ENCODE assay signal across 13 mouse cellular contexts in the genomic region with DNA sequence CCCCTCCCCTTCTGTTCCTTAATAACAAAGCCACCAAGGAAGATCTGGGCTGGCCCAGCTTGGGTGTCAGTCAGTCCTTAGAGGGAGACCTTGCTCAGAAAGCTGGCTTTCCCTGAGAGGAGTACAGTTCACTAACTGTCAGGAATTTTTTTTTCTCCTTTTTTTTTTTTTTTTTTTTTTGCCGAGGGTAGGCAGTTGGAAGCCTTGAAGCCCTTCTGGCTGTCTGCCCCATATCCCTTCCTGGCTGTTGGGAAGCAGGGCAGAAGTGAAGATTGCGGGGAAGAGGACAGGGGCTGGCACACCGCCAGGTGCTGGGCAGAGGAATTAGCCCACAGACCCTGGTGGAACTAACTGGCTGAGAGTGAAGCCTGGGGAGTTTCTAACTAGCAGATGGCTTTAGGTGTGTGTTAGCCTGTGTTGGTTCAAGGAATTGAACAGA. TPM values are rescaled to one million over a fixed set of nuclear protein-coding genes. Genes with fewer than 3 reads are reported as not detected.
A peak's percentile ranks its signal among the peaks of the same experiment; 100 is the strongest.
DNase-seq lines count a peak whose midpoint lies in the region; ATAC-seq and TF ChIP-seq lines count a peak whose summit lies in the region.
"Had no signal": no experiment of that assay in that cellular context is flagged by ENCODE, and none has a peak within 500 bp of the region (broad histone marks: within the 10 kb centered on the region; RNA-seq: fewer than 3 reads in every experiment).

No protein-coding gene starts in this region.

- TF ChIP-seq POLR2A in brain, embryonic 14.5 days (IDR thresholded peaks at IDR 0.05; ENCODE audit: borderline replicate concordance, extremely low read depth, insufficient read depth, insufficient read length, poor library complexity, severe bottlenecking): no peak

- no peaks in the 10 kb centered on the region; the same call in 1 of the 2 replicates for H3K4me1 ChIP-seq in lung, embryonic 14.5 days (ENCODE audit: insufficient read depth)
- peaks cover 25% of the 10 kb centered on the region for H3K4me1 ChIP-seq in forebrain, embryonic 16.5 days (replicated peaks; ENCODE audit: control insufficient read depth, insufficient read depth, low read length)

- H3K9me3 ChIP-seq in lung, embryonic 14.5 days (ENCODE audit: low read depth, low read length): no peaks in the 10 kb centered on the region
- no peaks in the 10 kb centered on the region for H3K9me3 ChIP-seq in forebrain, embryonic 16.5 days (ENCODE audit: control insufficient read depth, low read length)
- H3K9me3 ChIP-seq: G1E; limb, embryonic 15.5 days had no signal

- H3K4me3 ChIP-seq in lung, embryonic 14.5 days (ENCODE audit: low read depth, low read length): no peak overlapping the region
- no peak overlapping the region for H3K4me3 ChIP-seq in forebrain, embryonic 16.5 days (replicated peaks; ENCODE audit: low read length)
- H3K4me3 ChIP-seq: limb, embryonic 15.5 days had no signal

- no peaks in the 10 kb centered on the region for H3K27me3 ChIP-seq in lung, embryonic 14.5 days (ENCODE audit: insufficient read depth, low read length)
- no peaks in the 10 kb centered on the region for H3K27me3 ChIP-seq in forebrain, embryonic 16.5 days (replicated peaks; ENCODE audit: control insufficient read depth, insufficient read depth, low read length)
- H3K27me3 ChIP-seq: limb, embryonic 15.5 days had no signal

- peak; percentile 53 for DNase-seq in lung, embryonic 14.5 days
- DNase-seq in lung, postnatal 10 days: no peak
- peak; percentile 81 for DNase-seq in brain, embryonic 14.5 days (ENCODE audit: low read depth)
- DNase-seq in kidney, postnatal 36 days: peak; percentile 59 to 62
- DNase-seq in frontal cortex, postnatal 36 days (ENCODE audit: low spot score in 2 of 2): no peak
- DNase-seq: adrenal gland, adult 8-10 months; cerebellum, adult 8-10 months; gastrocnemius, postnatal 25 days had no signal

- H3K4me2 ChIP-seq in lung, embryonic 14.5 days: no peak overlapping the region
- H3K4me2 ChIP-seq in forebrain, embryonic 16.5 days (ENCODE audit: low read length): no peak overlapping the region
- H3K4me2 ChIP-seq: limb, embryonic 15.5 days had no signal

- ATAC-seq in lung, embryonic 14.5 days (ENCODE audit: insufficient read depth): peak; percentile 44; the same call in 1 of the 2 replicates
- peak; percentile 50 for ATAC-seq in forebrain, embryonic 16.5 days
- no peak for ATAC-seq in monocyte, adult 5-6 weeks (replicated peaks; ENCODE audit: insufficient number of reproducible peaks, low FRiP score, low TSS enrichment, poor library complexity, severe bottlenecking)
- no peak for ATAC-seq in megakaryocyte progenitor cell, adult 5-6 weeks (replicated peaks; ENCODE audit: poor library complexity)

- H3K27ac ChIP-seq in lung, embryonic 14.5 days (ENCODE audit: low read depth): no peak overlapping the region
- H3K27ac ChIP-seq in forebrain, embryonic 16.5 days (ENCODE audit: low read length): no peak overlapping the region; the same call in 1 of the 2 replicates
- H3K27ac ChIP-seq: limb, embryonic 15.5 days had no signal

- TF ChIP-seq CTCF in lung, embryonic 14.5 days (IDR thresholded peaks at IDR 0.05; ENCODE audit: low read depth): no peak
- TF ChIP-seq CTCF in brain, embryonic 14.5 days (IDR thresholded peaks at IDR 0.05; ENCODE audit: borderline replicate concordance, extremely low read depth, insufficient read depth, insufficient read length): no peak

- WGBS in lung, embryonic 14.5 days: 34% methylated on average over 3 of the region's 3 CpGs
- 17% methylated on average over 3 of the region's 3 CpGs for WGBS in forebrain, embryonic 16.5 days

- no peak overlapping the region for H3K9ac ChIP-seq in lung, embryonic 14.5 days
- H3K9ac ChIP-seq in forebrain, embryonic 16.5 days (replicated peaks; ENCODE audit: low read depth, low read length): no peak overlapping the region
- H3K9ac ChIP-seq: limb, embryonic 15.5 days had no signal

- H3K36me3 ChIP-seq in lung, embryonic 14.5 days (ENCODE audit: insufficient read depth): peaks cover 10% of the 10 kb centered on the region; the same call in 1 of the 2 replicates
- H3K36me3 ChIP-seq in forebrain, embryonic 16.5 days (ENCODE audit: control insufficient read depth, insufficient read depth): peaks cover 6% of the 10 kb centered on the region; the same call in 1 of the 2 replicates
- H3K36me3 ChIP-seq: G1E had no signal

RNA-seq across cellular contexts. Expression of gene Igfbp2, which starts 8.4 kb away (rescaled TPM):
- 321 and 352 TPM in 2 replicates for polyA plus RNA-seq in lung, embryonic 14.5 days (2014; fragmentation: Nextera tagmentation; extraction: Ambion mirVana)
- polyA plus RNA-seq in brain, embryonic 14.5 days (2012; rRNA removed): 328 and 384 TPM in 2 replicates
- 279 and 331 TPM in 2 replicates for polyA plus RNA-seq in forebrain, embryonic 16.5 days (2015; fragmentation: Nextera tagmentation; extraction: Ambion mirVana)
- not detected in 3 replicates for total RNA-seq in monocyte, adult 5-6 weeks (2017)
- not detected in 2 replicates for total RNA-seq in megakaryocyte progenitor cell, adult 5-6 weeks (2015)
- not detected in 2 replicates for total RNA-seq in megakaryocyte progenitor cell, adult 5-6 weeks (2017)
- polyA plus RNA-seq: G1E had no signal

RNA-seq across cellular contexts. Expression of gene Igfbp5, which starts 42.0 kb away (rescaled TPM):
- 48.5 and 51.8 TPM in 2 replicates for polyA plus RNA-seq in lung, embryonic 14.5 days (2014; fragmentation: Nextera tagmentation; extraction: Ambion mirVana)
- 31.0 and 73.8 TPM in 2 replicates for polyA plus RNA-seq in brain, embryonic 14.5 days (2012; rRNA removed)
- 26.8 and 31.0 TPM in 2 replicates for polyA plus RNA-seq in forebrain, embryonic 16.5 days (2015; fragmentation: Nextera tagmentation; extraction: Ambion mirVana)
- 0.19 to 0.64 TPM in 2 of 3 replicates, not detected in the other for total RNA-seq in monocyte, adult 5-6 weeks (2017)
- 0.20 and 0.39 TPM in 2 replicates for total RNA-seq in megakaryocyte progenitor cell, adult 5-6 weeks (2015)
- 0.07 and 0.12 TPM in 2 replicates for total RNA-seq in megakaryocyte progenitor cell, adult 5-6 weeks (2017)

Comparison
In these comparisons a context has a peak if more than half of its experiments do, and no peak if none do; other contexts are left out.
1. DNase-seq: peak in lung, embryonic 14.5 days (single experiment), brain, embryonic 14.5 days (single experiment) and kidney, postnatal 36 days (2 of 2); none in lung, postnatal 10 days (single experiment) and frontal cortex, postnatal 36 days (0 of 2).
2. ATAC-seq: peak in lung, embryonic 14.5 days (single experiment) and forebrain, embryonic 16.5 days (single experiment); none in monocyte, adult 5-6 weeks (single experiment) and megakaryocyte progenitor cell, adult 5-6 weeks (single experiment).